Mouse (Mus musculus) spleen, adult 2 months (tissue): ENCODE measurements around the gene Fignl1.

Source experiments
- CTCF ChIP-seq: fragments of 200-500 bp; IDR thresholded peaks from 2 replicates; pipeline ENCODE4 v1.5.1; 2011; ENCODE audit warnings: mild to moderate bottlenecking, inconsistent platforms; ENCODE audit not compliant: insufficient read depth, insufficient read length, insufficient replicate concordance; ENCODE audit errors: extremely low read depth
- POLR2A ChIP-seq: fragments of 200-500 bp; IDR thresholded peaks from 2 replicates; pipeline ENCODE4 v1.6.1; 2011; ENCODE audit warnings: low read depth, low read length, inconsistent platforms

DNA sequence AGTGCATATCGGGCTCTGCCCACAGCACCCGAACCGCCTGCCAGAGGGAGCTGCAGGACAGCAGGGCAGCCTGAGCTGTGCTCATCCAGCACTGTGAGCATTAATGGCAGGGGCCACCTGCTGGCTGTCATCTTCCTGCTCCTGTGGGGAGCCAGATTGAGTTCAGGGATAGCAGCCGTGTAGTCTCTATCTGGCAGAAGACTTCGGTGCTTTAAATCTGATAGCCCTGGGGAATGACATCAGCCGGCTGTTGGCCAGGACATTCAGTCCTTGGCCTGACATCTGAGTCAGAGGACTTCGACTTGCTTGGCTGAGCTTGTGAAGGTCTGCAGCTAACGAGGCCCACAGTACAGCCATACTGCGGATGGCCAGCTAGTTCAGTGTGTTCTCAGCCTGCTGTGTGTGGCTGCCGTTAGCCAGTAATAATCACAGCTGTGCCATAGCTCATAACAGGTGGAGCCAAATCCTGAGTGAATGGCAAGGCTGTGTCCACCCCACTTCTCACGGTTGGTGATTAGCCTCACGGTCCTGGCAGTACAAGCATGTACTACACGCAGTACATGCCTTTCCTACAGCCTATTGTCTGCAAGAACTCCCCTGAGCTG is 35.7 kb upstream of the Fignl1 start:
- no peak for TF ChIP-seq CTCF
- TF ChIP-seq POLR2A: no peak
